8 mouse cellular contexts compared by ENCODE assay signal in genomic region chr11:20072174-20072573, GRCm38 (mm10). TPM values are rescaled to one million over a fixed set of nuclear protein-coding genes. Genes with fewer than 3 reads are reported as not detected.
DNase-seq lines count a peak whose midpoint lies in the region.

No protein-coding gene starts in this region.

- DNase-seq in gastrocnemius, adult 18-20 months (ENCODE audit: low spot score): peak; percentile 32
- no peak for DNase-seq in gastrocnemius, postnatal 25 days
- DNase-seq in right cerebral cortex, adult 2 months (ENCODE audit: low spot score in 2 of 2): peak; percentile 35 to 55
- no peak for DNase-seq in right cerebral cortex, postnatal 25 days
- peak; percentile 30 to 60 for DNase-seq in cerebellum, postnatal 25 days
- peak; percentile 11 to 19 for DNase-seq in kidney, adult 8-10 months
- DNase-seq in natural killer cell, adult 2 months (ENCODE audit: low spot score in 2 of 2): peak; percentile 5 to 14
- no peak for DNase-seq in spleen, postnatal 14 days (ENCODE audit: low spot score in 2 of 2)

RNA-seq across cellular contexts. Expression of gene Actr2, which starts 40.5 kb away (rescaled TPM):
- 10 to 100 TPM; 35.5 to 39.8 TPM for total RNA-seq in gastrocnemius, adult 18-20 months (2021)
- total RNA-seq in gastrocnemius, postnatal 25 days (2021): 10 to 100 TPM; 30.1 to 37.5 TPM

Comparison
In these comparisons a context has a peak if more than half of its experiments do, and no peak if none do; other contexts are left out.
1. DNase-seq: peak in gastrocnemius, adult 18-20 months (single experiment), right cerebral cortex, adult 2 months (2 of 2), cerebellum, postnatal 25 days (2 of 2), kidney, adult 8-10 months (2 of 2) and natural killer cell, adult 2 months (2 of 2); none in gastrocnemius, postnatal 25 days (single experiment), right cerebral cortex, postnatal 25 days (single experiment) and spleen, postnatal 14 days (0 of 2).